Mouse (Mus musculus) spleen, adult 2 months (tissue): ENCODE data around the gene Gpr35.

ENCODE experiments used
- CTCF ChIP-seq: fragments of 200-500 bp; IDR thresholded peaks from 2 replicates; pipeline ENCODE4 v1.5.1; 2011; ENCODE audit warnings: mild to moderate bottlenecking, inconsistent platforms; ENCODE audit not compliant: insufficient read depth, insufficient read length, insufficient replicate concordance; ENCODE audit errors: extremely low read depth
- POLR2A ChIP-seq: fragments of 200-500 bp; IDR thresholded peaks from 2 replicates; pipeline ENCODE4 v1.6.1; 2011; ENCODE audit warnings: low read depth, low read length, inconsistent platforms

DNA sequence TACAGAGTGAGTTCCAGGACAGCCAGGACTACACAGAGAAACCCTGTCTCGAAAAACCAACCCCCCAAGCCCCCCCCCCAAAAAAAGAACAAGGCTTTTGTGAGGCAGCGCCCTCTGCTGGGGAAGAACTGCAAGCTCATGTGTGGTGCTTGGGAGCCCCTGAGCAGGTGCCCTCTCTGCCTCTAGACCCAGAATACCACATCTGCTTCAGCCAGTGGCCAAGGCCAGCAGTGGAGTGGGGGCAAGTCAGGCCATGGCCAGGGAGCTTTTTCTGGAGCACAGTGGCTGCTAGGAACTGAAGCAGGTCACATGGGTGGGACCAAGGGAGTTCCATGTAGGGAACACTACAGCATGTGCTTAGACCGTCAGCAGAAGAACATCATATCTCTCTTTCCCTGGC lies 60.1 kb downstream of the Gpr35 start:
- peak; percentile 49; the same call in 1 of the 2 replicates for TF ChIP-seq CTCF
- no peak for TF ChIP-seq POLR2A
